Mouse (Mus musculus) intestine, postnatal 0 days (tissue): ENCODE measurements around the gene Ppp1r15b. TPM values are rescaled to one million over a fixed set of nuclear protein-coding genes. Genes with fewer than 3 reads are reported as not detected.

Experiments used
- ATAC-seq: fragments of 200-750 bp; cut with Nextera tagmentation; 2 replicates; pipeline ENCODE4 v1.8.0; 2017; ENCODE audit warnings: mild to moderate bottlenecking, moderate TSS enrichment, moderate library complexity
- H3K27ac ChIP-seq: fragments of 300-500 bp; sonication (generic); 2 replicates; pipeline ENCODE4 v1.5.1; 2014; ENCODE audit warnings: mild to moderate bottlenecking, low read depth, low read length, moderate library complexity
- H3K27me3 ChIP-seq: fragments of 300-500 bp; sonication (generic); replicated peaks from 2 replicates; pipeline ENCODE4 v1.6.1; 2014; ENCODE audit warnings: low read length, mixed read lengths; ENCODE audit not compliant: control insufficient read depth, insufficient read depth
- H3K36me3 ChIP-seq: fragments of 300-500 bp; sonication (generic); 2 replicates; pipeline ENCODE4 v1.6.1; 2014; ENCODE audit warnings: mild to moderate bottlenecking, moderate library complexity; ENCODE audit not compliant: control insufficient read depth, insufficient read depth
- H3K4me1 ChIP-seq: fragments of 300-500 bp; sonication (generic); replicated peaks from 2 replicates; pipeline ENCODE4 v1.6.1; 2014; ENCODE audit warnings: antibody characterized with exemption, low read length, mixed read lengths; ENCODE audit not compliant: control insufficient read depth, insufficient read depth
- H3K4me2 ChIP-seq: fragments of 300-500 bp; sonication (generic); replicated peaks from 2 replicates; pipeline ENCODE4 v1.6.1; 2014; ENCODE audit warnings: low read depth, mild to moderate bottlenecking, moderate library complexity
- H3K4me3 ChIP-seq: fragments of 300-500 bp; sonication (generic); 2 replicates; pipeline ENCODE4 v1.5.1; 2014; ENCODE audit warnings: low read depth, low read length
- H3K9ac ChIP-seq: fragments of 300-500 bp; sonication (generic); 2 replicates; pipeline ENCODE4 v1.6.1; 2014; ENCODE audit warnings: mild to moderate bottlenecking, low read depth, low read length
- H3K9me3 ChIP-seq: fragments of 300-500 bp; sonication (generic); 2 replicates; pipeline ENCODE4 v1.6.1; 2016; ENCODE audit warnings: mixed run types; ENCODE audit not compliant: control insufficient read depth
- CTCF ChIP-seq: sonication (generic); IDR thresholded peaks from 2 replicates; pipeline ENCODE4 v1.5.1; 2016; ENCODE audit warnings: low read depth, mild to moderate bottlenecking, control low read depth, antibody characterized with exemption, moderate library complexity
- WGBS: fragments of 180-500 bp; shearing (Covaris S2); extraction: QIAGEN DNeasy Blood & Tissue Kit; methylation state at CpG from one replicate; pipeline ENCODE4 v1.1.7; 2014; 5-methylcytosine and 5-hydroxymethylcytosine counted together
- polyA plus RNA-seq: library from polyadenylated mRNA; unstranded; fragments of >200 nt; fragmentation: Nextera tagmentation; extraction: Ambion mirVana; gene quantifications from 2 replicates; pipeline ENCODE4 v1.2.1, GENCODE M21; 2015

Ppp1r15b gene
- polyA plus RNA-seq, 1 experiment from 2014 or later, result 28.5 TPM

GRCm38 (mm10) chr1:133188719-133189118 lies 57.8 kb downstream of the Ppp1r15b start:
- no peak overlapping the region for H3K9ac ChIP-seq
- H3K36me3 ChIP-seq, result no peaks in the 10 kb centered on the region; the same call in 1 of the 2 replicates
- no peaks in the 10 kb centered on the region for H3K4me1 ChIP-seq
- H3K4me3 ChIP-seq, result no peak overlapping the region
- 73% methylated on average over 8 of the region's 8 CpGs for WGBS
- H3K4me2 ChIP-seq, result no peak overlapping the region
- no peaks in the 10 kb centered on the region for H3K9me3 ChIP-seq
- H3K27ac ChIP-seq, result no peak overlapping the region
- ATAC-seq, result no peak
- H3K27me3 ChIP-seq, result no peaks in the 10 kb centered on the region
- TF ChIP-seq CTCF, result no peak

Other genes with a start within 250 kb of the Ppp1r15b start
- gene Mdm4, start 100.6 kb upstream of the Ppp1r15b start, polyA plus RNA-seq, result 10.0 and 13.1 TPM in 2 replicates
- gene Pik3c2b, start 85.5 kb upstream of the Ppp1r15b start, polyA plus RNA-seq, result 3.1 TPM in 2 replicates
- 7.5 and 8.0 TPM in 2 replicates for gene Plekha6, start 33.1 kb downstream of the Ppp1r15b start, polyA plus RNA-seq
- gene Golt1a, start 178.7 kb downstream of the Ppp1r15b start, polyA plus RNA-seq, result 164 and 187 TPM in 2 replicates
- not detected in 2 replicates for gene Kiss1, start 190.7 kb downstream of the Ppp1r15b start, polyA plus RNA-seq
- gene Ren1, start 219.4 kb downstream of the Ppp1r15b start, polyA plus RNA-seq, result 4.3 and 5.7 TPM in 2 replicates
- gene Etnk2, start 232.4 kb downstream of the Ppp1r15b start, polyA plus RNA-seq, result 6.0 and 6.2 TPM in 2 replicates